Mouse (Mus musculus) embryo, embryonic 9.5 days (tissue): ENCODE data around the gene Cfap58.

Experiments used
- DNase-seq: peaks from one replicate; pipeline ENCODE4 v3.0.0-alpha.2; 2017; ENCODE audit errors: extremely low spot score

Cfap58 gene

DNA sequence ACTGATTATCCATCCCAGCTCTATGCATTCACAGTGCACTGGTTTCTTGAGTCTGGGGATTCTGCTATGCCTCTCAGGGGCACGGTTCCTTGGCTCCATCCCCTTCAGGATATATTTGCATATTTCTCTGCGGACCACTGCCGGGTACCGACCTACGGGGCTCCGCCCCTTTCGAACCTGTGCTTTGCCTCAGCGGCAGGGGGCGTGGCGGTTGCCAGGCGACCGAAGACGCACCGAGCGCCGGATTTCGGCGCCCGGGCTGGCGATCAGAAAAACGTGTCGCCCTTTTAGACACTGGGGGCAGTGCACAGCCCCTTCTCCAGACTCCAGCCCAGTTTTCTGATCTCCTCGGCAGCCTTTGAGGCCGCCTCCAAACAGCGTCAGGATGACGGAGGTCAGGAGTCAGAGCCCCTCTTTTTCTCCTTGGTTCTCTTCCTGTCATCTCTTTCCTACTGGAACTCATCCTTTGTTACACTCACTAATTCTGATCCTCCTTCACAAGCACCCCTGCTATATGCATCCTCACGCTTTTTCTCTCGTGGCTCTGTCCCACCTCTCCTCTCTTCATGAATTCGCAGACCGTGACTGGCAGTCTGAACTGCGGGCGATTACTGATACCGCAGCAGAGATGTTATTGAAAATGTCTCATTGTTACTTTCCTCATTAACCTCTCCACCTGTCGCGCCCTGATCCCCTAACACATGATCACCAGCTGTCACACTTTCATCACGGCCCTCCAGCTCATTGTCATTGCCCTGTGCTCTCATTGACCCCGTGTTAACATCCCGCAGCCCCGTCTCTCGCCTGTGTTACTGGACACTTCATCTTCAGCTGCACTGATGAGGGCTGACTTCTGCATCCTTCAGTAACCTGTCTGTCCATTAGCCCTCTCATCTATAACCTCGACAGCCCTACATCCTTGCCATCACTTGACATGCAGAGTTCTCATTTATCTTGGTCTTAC, at the start of gene Cfap58:
Cfap58 (plus strand) TSS at position 233 of the 964 bp plus-strand sequence.
- peak; percentile 85 for DNase-seq

DNA sequence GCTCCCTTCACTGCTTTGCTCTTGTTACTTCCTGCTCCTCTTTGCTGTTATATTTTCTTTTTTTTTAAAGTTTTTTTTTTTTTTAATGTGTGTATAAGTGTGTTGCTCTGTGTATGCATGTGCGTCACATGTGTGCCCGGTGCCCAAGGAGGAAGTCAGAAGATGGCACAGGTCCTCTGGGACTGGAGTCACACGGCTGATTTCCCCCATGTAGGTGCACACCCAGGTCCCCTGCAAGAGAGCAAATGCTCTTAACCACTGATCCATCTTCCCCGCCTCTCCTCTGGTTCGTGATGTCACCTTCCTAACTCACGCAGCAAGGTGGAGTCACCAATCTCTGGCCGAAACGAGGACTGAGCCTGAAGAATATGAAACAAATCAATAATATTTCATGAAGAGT, 49.4 kb upstream of the Cfap58 start:
- DNase-seq, result no peak

DNA sequence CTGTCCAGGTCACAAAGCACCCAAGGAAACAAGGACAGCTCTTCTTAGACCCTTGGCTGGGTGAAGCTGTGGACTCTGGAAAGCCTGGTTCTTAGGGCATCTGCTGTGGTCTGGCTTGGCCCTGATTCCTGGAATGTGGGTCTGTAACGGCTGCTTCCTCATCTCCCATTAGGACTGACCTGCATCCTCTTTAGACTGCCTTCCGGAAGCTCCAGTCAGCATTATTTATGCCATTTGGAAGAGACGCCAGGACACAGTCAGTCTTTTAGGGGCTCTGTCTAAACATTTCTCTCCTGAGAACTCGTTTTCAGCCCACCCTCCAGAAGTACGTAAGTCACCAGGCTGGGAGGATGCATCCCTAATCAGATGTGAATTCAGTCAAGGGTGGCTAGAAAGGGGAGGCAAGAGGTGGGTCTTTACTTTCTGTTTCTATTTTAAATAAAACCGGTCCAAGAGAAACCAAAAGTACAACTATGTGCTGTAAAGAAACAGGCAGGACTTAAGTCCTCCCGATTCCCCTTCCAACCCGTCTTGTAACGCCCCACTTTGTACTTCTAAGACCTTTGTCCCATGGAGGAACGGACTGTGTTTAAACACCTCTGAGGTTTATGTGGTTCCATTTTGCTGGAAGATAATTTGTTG, 46.9 kb upstream of the Cfap58 start:
- DNase-seq, result no peak

DNA sequence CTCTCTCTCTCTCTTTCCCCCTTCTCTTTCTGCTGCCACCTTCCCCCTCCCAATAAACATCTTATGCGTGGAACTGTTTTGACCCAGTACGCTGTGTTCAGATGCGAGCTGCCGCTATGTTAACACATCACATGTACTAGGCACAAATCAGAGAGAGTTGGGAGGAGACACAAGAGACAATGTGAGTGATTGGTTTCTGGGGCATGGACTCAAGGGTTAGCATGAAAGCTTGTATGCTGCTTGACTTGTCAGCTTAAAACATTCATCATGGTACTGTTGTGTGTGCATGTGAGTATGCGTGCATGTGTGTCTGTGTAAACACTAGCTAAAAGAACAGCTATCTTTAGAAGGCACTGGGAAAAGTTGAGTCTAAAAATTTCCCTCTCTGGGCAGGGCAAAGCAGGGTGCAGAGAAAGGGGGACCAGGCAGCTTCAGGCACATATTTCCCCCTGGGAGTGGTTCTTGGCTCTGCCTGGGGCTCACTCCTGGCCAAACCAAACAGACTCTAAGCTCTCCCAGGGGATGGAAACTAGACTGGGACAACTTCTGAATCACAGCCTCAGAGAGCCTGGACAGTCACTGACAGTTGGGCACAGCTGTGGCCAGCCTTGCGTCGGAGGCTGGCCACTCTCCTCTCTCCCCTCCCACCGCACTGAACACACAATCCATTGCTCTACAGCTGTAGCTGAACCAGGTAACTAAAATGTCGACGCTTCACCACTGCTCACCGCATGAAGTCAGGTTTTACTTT, 45.7 kb upstream of the Cfap58 start:
- DNase-seq, result no peak

DNA sequence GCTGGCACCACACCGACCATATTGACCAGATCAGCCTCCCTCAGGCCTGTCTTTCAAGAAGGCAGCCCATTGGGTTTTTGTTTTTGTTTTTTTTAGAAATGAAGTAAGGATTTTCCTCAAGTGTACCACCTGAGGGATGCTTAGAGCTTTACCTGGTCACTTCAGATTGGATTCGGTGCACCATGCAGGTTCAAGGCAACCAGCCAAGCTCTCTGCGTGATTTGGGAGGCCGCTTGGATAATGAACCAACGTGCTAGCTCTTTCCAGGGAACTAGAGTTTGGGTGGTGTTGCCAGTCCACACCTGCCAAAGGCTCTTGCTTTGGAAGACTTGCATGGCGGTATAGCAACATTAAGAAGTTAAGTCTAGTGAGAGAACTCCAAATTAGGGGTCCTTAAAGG, 44.4 kb upstream of the Cfap58 start:
- no peak for DNase-seq

DNA sequence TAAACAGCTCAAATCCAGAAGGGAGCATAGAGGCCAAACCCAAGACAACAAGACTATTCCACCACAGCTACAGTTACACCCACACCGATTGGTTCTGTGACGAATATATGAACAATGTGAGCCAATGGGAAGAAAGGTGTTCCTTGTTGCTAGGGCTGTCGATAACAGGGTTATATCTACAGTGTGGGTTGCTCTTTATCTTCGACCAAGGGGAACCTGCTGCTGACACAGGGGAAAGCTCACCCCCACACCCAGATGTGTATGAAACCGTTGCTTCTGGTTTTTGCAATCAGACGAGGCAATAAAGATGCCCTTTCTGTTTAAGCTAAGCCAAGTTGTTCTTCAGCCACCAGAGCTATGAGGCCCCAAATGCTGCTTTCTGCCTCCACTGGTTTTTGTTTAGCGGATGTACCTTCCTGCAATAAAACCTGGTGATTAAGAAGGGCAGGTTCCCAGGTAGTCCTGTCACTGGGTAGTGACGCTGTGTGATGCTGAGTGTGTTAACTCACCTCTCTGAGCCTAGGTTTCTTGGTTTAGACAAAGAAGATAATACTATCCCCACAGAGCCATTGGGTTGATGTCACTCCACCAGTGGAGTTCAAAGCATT, 38.9 kb upstream of the Cfap58 start:
- DNase-seq, result no peak

DNA sequence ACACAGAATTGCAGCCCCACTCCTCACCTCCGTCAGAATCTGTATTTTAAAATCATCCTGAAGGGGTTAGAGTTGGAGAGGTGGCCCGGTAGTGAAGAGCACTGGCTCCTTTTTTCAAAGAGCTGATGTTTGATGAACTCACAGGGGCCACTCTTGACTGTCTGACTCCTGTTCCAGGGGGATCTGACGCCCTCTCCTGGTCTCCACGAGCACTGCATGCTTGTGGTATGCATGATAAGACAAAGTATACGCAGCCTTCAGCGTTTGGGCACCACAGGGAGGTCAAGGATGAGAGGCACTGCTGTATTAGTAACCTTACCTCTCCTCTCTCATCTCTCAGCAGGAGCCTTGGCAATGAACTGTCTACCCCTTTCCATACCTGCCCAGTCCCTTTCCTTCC, 37.5 kb upstream of the Cfap58 start:
- DNase-seq, result no peak

DNA sequence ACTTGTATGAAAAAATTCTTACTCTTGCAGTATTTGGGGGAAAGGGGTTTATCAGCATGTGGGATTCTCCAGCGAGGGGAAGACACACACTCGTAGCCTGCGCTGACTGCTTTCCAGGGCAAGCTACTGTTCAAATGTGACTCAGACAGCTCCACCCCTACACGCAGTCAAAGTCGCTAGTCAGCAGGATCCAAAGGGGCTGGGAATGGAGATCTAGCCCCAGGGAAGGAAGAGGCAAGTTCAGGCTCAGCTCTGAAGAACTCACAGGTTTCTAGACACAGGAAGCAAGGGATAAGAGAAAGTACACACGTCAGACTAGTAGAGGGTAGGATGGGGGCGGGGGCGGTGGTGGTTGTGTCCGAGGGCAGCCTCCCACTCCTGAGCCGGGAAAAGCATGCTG, 36.9 kb upstream of the Cfap58 start:
- DNase-seq, result no peak

DNA sequence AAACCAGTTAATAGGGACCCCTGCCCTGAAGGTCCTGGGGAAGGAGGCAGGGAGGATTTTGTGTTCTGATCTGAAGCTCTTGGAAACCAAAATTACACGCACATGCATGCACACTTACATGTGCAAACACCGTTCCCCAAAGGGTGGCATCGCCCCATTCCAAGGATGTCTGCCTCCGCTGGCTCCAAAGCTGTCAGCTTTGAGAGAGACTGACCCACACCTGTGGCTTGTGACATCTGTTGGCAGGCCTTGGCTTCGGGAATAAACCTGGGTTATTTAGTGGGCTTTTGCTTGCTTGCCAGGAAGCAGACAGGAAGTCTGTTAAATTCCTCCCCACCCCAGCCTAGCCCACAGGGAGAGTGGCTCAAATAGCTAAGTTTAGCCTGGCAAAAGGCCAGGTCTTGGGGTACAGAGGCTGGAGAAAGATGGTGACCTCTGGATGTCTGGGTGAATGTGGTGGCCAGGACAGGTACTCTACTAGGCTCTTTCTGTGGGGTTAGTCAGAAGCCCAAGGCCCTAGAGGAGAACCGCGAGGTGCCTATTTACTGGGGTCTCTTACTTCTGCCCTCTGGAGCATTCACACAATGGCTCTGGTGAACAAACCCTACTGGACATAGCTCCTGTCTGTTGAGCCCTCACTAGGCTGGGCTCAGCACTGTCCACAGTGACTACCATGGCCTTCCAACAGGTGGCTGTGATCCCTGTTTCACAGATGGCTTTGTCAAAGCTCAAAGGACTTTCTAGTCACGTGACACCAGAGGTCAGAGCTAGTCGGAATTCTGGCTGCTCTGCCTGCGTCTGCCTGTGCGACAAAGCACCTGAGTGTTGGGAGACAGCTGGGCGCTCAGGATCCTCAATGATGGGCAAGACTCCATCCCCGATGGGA, 34.9 kb upstream of the Cfap58 start:
- no peak for DNase-seq

DNA sequence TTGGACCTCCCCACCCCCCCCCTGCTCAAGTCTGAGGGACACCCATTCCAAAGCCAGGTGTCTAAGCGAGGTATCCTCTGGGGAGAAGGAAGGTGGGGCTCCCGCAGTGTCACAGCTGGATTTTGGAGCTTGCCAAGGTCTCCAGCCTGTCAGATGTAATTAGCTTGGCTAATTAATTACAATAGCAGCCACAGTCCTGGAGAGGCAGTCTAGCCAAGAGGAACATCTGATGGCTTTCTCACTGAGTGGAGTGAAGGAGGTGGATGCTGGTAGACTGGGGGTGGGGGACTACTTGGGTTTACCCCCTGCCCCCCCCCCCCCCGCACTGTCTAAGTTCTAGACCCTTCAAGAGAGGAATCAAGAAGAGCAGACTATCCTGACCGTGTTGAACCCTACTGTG, 33.8 kb upstream of the Cfap58 start:
- DNase-seq, result no peak

DNA sequence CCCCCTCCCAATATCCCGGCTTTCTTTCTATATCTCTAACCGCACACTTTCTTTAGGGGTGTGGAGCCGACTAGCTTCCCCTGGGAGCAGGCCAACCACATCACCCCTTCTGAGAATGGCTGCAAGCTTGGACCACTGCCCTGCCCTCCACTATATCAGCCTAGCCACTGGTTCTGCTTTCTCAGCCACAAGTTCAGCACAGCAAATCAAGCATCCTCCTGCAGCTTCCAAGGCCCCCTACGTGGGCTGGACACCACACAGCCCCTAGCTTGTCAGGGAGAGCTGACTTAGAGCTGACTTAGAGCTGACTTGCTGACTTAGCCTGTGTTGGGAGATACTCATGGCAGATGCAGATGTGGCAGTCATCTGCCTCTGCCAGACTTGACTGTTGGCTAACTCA, 32.4 kb upstream of the Cfap58 start:
- DNase-seq, result no peak

DNA sequence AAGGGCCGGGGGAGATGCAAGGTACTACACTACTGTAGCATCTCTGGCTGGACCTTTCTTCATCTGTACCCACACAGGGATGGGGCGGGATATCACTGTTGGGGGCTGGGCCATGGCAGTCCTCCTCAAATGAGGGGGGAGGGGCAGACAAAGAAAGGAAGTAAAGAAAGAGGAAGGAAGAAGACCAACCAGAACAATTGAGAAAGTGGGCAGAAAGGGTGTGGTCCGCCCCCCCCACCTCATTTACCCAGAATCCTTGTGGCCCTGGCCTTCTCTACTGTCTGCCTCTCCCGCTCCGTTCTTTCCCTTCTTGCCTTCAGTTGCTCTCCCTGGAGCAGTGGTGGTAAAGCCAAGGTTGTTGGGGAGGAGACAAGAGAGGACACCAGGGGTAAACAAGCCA, 31.9 kb upstream of the Cfap58 start:
- DNase-seq, result no peak

DNA sequence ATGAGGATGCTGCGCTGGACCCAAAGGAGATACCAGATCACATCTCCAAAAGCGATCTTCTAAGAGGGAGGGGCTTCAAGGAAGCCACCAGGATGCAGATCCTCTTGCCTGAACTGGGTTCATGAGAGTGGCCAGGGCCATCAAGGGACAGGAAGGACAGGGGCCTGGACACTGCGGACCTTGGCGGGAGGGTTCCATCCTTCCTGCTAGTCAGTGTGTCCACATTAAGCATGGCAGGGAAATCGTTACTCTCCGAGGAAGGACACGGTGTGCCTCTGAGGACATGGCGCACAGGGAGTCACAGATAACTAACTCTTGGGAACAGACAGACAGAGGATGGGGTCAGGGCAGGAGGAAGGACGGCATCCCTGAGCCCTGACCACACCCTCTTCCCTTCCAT, 29.9 kb upstream of the Cfap58 start:
- DNase-seq, result no peak

DNA sequence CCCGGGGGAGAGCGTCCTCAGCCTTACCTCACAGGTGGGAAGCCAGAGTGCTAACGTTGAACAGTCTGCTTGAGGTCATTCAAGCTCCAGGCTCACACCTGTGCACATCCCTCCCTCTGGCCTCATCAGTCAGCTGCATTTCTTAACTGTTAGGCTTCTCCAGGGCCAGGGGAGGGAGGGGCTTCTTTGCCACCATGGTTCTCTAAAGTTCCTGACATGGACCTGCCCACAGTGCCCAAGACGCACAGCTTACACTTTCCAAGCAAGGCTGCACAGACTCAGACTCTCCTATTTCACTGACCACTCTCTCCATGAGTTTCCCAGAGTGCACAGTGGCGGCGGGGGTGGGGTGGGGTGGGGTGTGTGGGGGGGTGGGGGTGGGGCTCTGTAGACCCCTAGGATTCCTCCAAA, 28.5 kb upstream of the Cfap58 start:
- peak; percentile 19 for DNase-seq

DNA sequence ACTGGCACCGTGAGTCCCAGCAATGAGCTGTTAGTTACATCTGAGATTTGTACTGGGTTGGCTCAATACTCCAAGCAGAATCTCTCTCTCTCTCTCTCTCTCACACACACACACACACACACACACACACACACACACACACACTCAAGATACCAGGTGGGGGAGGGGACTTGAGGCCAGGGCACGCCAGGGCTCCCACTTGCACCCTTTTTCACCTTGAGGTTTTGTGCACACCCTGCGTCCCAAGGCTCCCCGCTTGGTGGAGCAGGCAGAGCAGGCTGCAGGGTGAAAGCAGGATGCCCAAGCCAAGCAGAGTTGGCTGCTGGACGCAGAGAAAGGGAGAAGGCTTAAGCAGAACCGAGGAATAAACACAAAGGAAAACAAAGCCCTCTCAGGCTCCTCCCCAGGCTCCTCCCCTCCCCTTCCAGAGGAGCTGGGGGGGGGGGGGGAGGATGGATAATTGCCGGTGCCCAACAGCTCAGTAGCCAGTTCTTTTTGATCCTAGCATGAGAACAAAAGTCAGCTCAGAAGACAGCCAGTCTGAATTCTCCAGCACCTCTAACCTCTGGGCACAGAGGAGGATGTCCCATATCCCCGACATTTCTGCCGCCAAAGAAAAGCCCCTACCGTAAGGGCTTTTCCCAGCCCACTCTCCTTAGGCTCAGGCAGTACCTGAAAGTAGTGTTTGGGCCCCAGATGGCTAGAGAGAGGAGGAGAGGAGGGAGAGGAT, 27.9 kb upstream of the Cfap58 start:
- DNase-seq, result peak; percentile 78

DNA sequence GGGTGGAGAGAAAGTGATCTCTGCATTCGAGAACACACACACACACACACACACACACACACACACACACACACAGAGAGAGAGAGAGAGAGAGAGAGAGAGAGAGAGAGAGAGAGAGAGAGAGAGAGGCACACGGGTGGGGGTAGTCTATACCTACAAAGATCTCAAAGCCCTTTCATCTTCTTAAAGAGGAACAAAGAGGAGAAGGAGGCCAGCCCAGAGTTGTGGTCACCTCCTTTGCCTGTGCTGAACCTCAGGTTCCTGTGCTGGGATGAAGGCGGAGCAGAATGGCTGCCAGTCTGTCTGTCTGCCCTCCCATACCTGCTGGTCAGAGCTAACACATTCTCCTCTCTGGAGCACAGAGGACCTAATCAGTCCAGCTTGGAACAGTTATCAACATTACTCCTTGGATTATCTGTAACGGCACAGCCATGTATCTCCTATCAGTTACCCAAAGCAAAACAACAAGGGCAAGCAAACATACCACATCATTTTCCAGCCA, 27.3 kb upstream of the Cfap58 start:
- no peak for DNase-seq

DNA sequence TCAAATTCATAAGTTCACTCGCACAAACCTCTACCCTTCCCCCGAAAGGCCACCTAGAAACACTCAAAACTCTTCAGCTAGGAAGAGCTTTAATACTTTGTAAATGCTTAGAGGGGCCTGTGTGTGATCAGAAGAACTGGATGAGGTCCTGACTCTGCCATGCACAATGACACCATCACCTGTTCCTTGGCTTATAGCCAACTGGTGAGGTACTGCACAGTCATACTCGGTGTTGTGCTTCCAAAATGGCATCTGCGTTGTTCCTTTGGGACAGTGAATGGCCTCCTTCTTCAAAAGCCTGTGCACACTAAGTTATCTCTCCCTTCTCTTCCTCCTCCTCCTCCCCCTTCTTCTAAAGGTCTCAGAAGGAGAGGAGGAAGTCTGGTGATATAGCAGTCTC, 26.7 kb upstream of the Cfap58 start:
- no peak for DNase-seq

DNA sequence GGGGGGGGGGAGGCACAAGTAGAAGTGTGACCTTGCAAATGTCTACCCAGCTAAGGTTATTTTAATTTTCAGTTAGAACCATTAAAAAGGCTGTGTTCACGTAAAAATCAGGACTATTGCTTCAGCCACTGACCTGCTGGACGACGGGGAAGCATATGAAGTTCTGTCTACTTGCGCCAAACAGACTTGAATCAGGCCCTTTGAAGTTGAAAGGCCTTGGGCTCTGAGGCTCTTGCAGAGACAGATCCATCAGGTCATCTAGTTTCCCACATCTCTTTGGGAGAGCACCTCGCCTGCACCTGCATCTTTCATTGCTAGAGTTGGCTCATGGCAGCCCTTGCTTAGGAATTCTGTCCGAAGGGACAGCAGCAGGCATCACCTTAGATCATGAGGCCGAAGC, 24.1 kb upstream of the Cfap58 start:
- no peak for DNase-seq

DNA sequence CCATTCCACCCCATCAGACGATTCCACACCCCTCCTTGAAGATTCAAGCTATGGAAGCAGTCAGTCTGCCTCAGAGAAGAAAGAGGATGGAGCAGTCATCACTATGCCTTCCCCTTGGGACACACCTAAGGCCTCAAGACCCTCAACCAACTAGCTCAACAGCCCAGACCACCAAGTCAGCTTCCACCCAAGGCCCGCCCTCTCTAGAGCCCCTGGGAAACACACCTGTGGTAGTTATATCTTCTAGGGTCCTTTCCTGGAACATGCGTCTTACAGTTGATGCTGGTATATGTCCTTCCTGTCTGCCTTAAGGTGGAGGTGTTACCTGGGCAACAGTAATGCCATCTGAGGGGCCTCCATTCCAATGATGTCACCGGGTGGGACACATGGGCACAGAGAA, 23.3 kb upstream of the Cfap58 start:
- no peak for DNase-seq

DNA sequence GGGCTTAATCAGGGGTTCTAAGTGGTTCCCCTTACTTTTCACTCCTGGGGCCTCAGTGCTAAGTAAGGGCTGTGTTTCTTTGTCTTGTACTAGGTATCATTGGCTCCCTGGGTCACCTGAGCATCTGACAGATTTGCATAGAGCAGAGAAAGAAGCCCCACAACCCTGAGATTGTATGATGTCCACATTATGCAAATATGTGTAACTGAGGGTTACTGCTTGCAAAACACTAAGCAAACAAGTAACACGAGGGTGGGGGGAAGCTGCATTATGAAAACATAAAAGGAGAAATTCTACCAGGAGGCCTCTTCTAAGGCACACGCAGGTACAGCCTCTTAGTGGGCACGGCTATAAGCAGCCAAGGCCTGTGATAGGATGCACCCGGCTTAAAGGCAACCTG, 22.2 kb upstream of the Cfap58 start:
- DNase-seq, result no peak
